In the genomic region with DNA sequence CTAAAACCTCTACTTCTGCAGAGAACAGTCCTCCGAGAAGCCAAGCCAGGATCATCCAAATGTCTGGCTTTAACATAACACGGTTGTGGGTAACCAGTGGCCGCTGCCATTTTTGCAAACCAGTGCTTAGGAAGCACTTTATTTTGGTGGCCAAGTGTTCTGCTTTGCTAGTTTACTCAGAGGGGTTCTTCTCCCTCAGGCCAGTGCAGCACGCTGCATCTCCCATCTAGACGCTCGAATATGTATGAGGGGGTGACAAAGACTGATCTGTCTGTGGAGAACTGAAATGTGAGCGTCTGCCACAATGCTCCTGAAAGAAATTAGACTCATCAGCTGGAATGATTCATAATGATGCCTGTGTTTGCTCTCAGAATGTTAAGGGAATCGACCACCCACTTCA, we compare ENCODE assay signal across 15 mouse cellular contexts. TPM values are rescaled to one million over a fixed set of nuclear protein-coding genes. Genes with fewer than 3 reads are reported as not detected.
DNase-seq lines count a peak whose midpoint lies in the region; ATAC-seq lines count a peak whose summit lies in the region.
"Had no signal": no experiment of that assay in that cellular context is flagged by ENCODE, and none has a peak within 500 bp of the region (broad histone marks: within the 10 kb centered on the region; RNA-seq: fewer than 3 reads in every experiment).

No protein-coding gene starts in this region.

- H3K4me2 ChIP-seq in forebrain, embryonic 14.5 days (ENCODE audit: low read length): no peak overlapping the region
- H3K4me2 ChIP-seq in hindbrain, embryonic 16.5 days (ENCODE audit: low read length): no peak overlapping the region
- no peak overlapping the region for H3K4me2 ChIP-seq in midbrain, embryonic 12.5 days (replicated peaks)
- H3K4me2 ChIP-seq: liver, embryonic 12.5 days had no signal

- H3K9ac ChIP-seq in forebrain, embryonic 14.5 days (ENCODE audit: low read length): no peak overlapping the region
- H3K9ac ChIP-seq in hindbrain, embryonic 16.5 days (ENCODE audit: low read depth, low read length): no peak overlapping the region
- no peak overlapping the region for H3K9ac ChIP-seq in midbrain, embryonic 12.5 days (replicated peaks)
- H3K9ac ChIP-seq: liver, embryonic 12.5 days had no signal

- H3K27ac ChIP-seq in forebrain, embryonic 14.5 days (ENCODE audit: low read depth, low read length): peak overlapping the region; percentile 40; the same call in 1 of the 2 replicates
- peak overlapping the region; percentile 59; the same call in 1 of the 2 replicates for H3K27ac ChIP-seq in hindbrain, embryonic 16.5 days (ENCODE audit: low read depth, low read length)
- peak overlapping the region; percentile 61; the same call in 1 of the 2 replicates for H3K27ac ChIP-seq in midbrain, embryonic 12.5 days (replicated peaks)
- H3K27ac ChIP-seq: liver, embryonic 12.5 days had no signal

- H3K4me1 ChIP-seq in forebrain, embryonic 14.5 days (ENCODE audit: control insufficient read depth, insufficient read depth, low read length): no peaks in the 10 kb centered on the region
- peaks cover 4% of the 10 kb centered on the region; the same call in 1 of the 2 replicates for H3K4me1 ChIP-seq in hindbrain, embryonic 16.5 days (ENCODE audit: control insufficient read depth, insufficient read depth, low read depth, low read length)
- H3K4me1 ChIP-seq in midbrain, embryonic 12.5 days: peaks cover 6% of the 10 kb centered on the region; the same call in 1 of the 2 replicates
- H3K4me1 ChIP-seq: liver, embryonic 12.5 days had no signal

- H3K36me3 ChIP-seq in forebrain, embryonic 14.5 days (ENCODE audit: control insufficient read depth, insufficient read depth, low read length): no peaks in the 10 kb centered on the region
- H3K36me3 ChIP-seq in hindbrain, embryonic 16.5 days (ENCODE audit: control insufficient read depth, insufficient read depth, low read length): no peaks in the 10 kb centered on the region
- H3K36me3 ChIP-seq in midbrain, embryonic 12.5 days: no peaks in the 10 kb centered on the region
- H3K36me3 ChIP-seq: liver, embryonic 12.5 days had no signal

- no peak for ATAC-seq in forebrain, embryonic 14.5 days
- peak; percentile 58; the same call in 1 of the 2 replicates for ATAC-seq in hindbrain, embryonic 16.5 days
- ATAC-seq in midbrain, embryonic 12.5 days (ENCODE audit: low FRiP score, low read depth): no peak
- ATAC-seq: liver, embryonic 12.5 days had no signal

- no peak overlapping the region for H3K4me3 ChIP-seq in forebrain, embryonic 14.5 days (ENCODE audit: low read depth, low read length)
- no peak overlapping the region for H3K4me3 ChIP-seq in hindbrain, embryonic 16.5 days (ENCODE audit: low read length)
- no peak overlapping the region for H3K4me3 ChIP-seq in midbrain, embryonic 12.5 days
- H3K4me3 ChIP-seq: liver, embryonic 12.5 days had no signal

- H3K27me3 ChIP-seq in forebrain, embryonic 14.5 days (replicated peaks; ENCODE audit: control insufficient read depth, insufficient read depth, low read length): no peaks in the 10 kb centered on the region
- H3K27me3 ChIP-seq in hindbrain, embryonic 16.5 days (replicated peaks; ENCODE audit: control insufficient read depth, insufficient read depth, low read length): no peaks in the 10 kb centered on the region
- no peaks in the 10 kb centered on the region for H3K27me3 ChIP-seq in midbrain, embryonic 12.5 days
- H3K27me3 ChIP-seq: liver, embryonic 12.5 days had no signal

- 43% methylated on average over 8 of the region's 8 CpGs for WGBS in forebrain, embryonic 14.5 days
- WGBS in hindbrain, embryonic 16.5 days: 29% methylated on average over 8 of the region's 8 CpGs
- WGBS in midbrain, embryonic 12.5 days: 51% methylated on average over 8 of the region's 8 CpGs

- peak; percentile 35 to 46 for DNase-seq in frontal cortex, postnatal 36 days (ENCODE audit: low spot score in 2 of 2)
- DNase-seq in frontal cortex, postnatal 25 days (ENCODE audit: low spot score in 2 of 2): no peak
- DNase-seq in forebrain, embryonic 14.5 days (ENCODE audit: low spot score): peak; percentile 32
- no peak for DNase-seq in ovary, postnatal 10 days (ENCODE audit: low spot score)
- DNase-seq in spleen, postnatal 14 days (ENCODE audit: low spot score in 2 of 2): no peak
- DNase-seq in thymus, postnatal 36 days: no peak
- DNase-seq: adrenal gland, postnatal 14 days; cerebellum, adult 2 months; heart, adult 18-20 months; lung, postnatal 36 days had no signal

- no peaks in the 10 kb centered on the region for H3K9me3 ChIP-seq in forebrain, embryonic 14.5 days (replicated peaks; ENCODE audit: control insufficient read depth, low read length)
- no peaks in the 10 kb centered on the region for H3K9me3 ChIP-seq in hindbrain, embryonic 16.5 days (ENCODE audit: control insufficient read depth, low read length)
- 0 out of 2 replicates have a peak, but pooled peaks cover 3% of the 10 kb centered on the region for H3K9me3 ChIP-seq in midbrain, embryonic 12.5 days
- H3K9me3 ChIP-seq: liver, embryonic 12.5 days had no signal

RNA-seq across cellular contexts. Expression of a gene that starts 11.2 kb away (rescaled TPM):
- polyA plus RNA-seq in forebrain, embryonic 14.5 days (2014; fragmentation: Nextera tagmentation; extraction: Ambion mirVana): not detected in 2 replicates
- polyA plus RNA-seq in hindbrain, embryonic 16.5 days (2015; fragmentation: Nextera tagmentation; extraction: Ambion mirVana): not detected in 2 replicates
- polyA plus RNA-seq in midbrain, embryonic 12.5 days (2016; fragmentation: Nextera tagmentation; extraction: Ambion mirVana): not detected in 2 replicates
- polyA plus RNA-seq: cerebellum, adult 2 months; embryonic facial prominence, embryonic 14.5 days; large intestine, adult 2 months; liver, embryonic 12.5 days had no signal

Comparison
In these comparisons a context has a peak if more than half of its experiments do, and no peak if none do; other contexts are left out.
1. DNase-seq: peak in frontal cortex, postnatal 36 days (2 of 2) and forebrain, embryonic 14.5 days (single experiment); none in frontal cortex, postnatal 25 days (0 of 2), ovary, postnatal 10 days (single experiment), spleen, postnatal 14 days (0 of 2) and thymus, postnatal 36 days (0 of 2).
2. Peak in every context shown above with its lines, with median percentiles within 50 percentile points of each other: H3K27ac ChIP-seq.